Mouse (Mus musculus): Measurements from ENCODE around the gene Olfr455. TPM values are rescaled to one million over a fixed set of nuclear protein-coding genes. Genes with fewer than 3 reads are reported as not detected.

Olfr455 gene
- total RNA-seq, 2 experiments from 2014 or later: not detected

GRCm38 (mm10) chr6:42489731-42490130, 57.7 kb downstream of the Olfr455 start:
- no peak for DNase-seq (ENCODE audit: low spot score in 2 of 2)

GRCm38 (mm10) chr6:42487114-42487513, 60.3 kb downstream of the Olfr455 start, which contains the start of gene Olfr456:
Gene Olfr456, minus strand, starts transcription at chr6:42487214.
- DNase-seq (ENCODE audit: low spot score in 2 of 2): no peak

Other genes with a start within 250 kb of the Olfr455 start
- gene Fam131b, start 222.9 kb downstream of the Olfr455 start, total RNA-seq (2021): 10 to 100 TPM; 76.4 to 77.5 TPM
- gene Zyx, start 198.0 kb downstream of the Olfr455 start, total RNA-seq (2021): 10 to 100 TPM; 59.4 to 60.1 TPM
- under 1 TPM; 0.57 to 0.71 TPM for gene Epha1, start 174.3 kb downstream of the Olfr455 start, total RNA-seq (2021)
- gene Tas2r143, start 147.3 kb downstream of the Olfr455 start, total RNA-seq (2021): not detected
- gene Tas2r135, start 142.2 kb downstream of the Olfr455 start, total RNA-seq (2021): under 1 TPM in 1 of 2 experiments, not detected in 1; 0.36 TPM
- not detected for gene Tas2r126, start 113.1 kb downstream of the Olfr455 start, total RNA-seq (2021)
- not detected for gene Olfr458, start 82.4 kb downstream of the Olfr455 start, total RNA-seq (2021)
- gene Olfr457, start 71.3 kb downstream of the Olfr455 start, total RNA-seq (2021): not detected
- not detected for gene Olfr456, start 60.4 kb downstream of the Olfr455 start, total RNA-seq (2021)
- not detected for gene Tcaf3, start 50.1 kb upstream of the Olfr455 start, total RNA-seq (2021)
- gene Tcaf2, start 97.7 kb upstream of the Olfr455 start, total RNA-seq (2021): 1 to 10 TPM; 1.0 to 1.1 TPM
- gene Tcaf1, start 162.5 kb upstream of the Olfr455 start, total RNA-seq (2021): 100 to 1,000 TPM; 210 to 212 TPM
- gene Olfr453, start 191.8 kb upstream of the Olfr455 start, total RNA-seq (2021): not detected
- gene Olfr38, start 208.8 kb upstream of the Olfr455 start, total RNA-seq (2021): not detected
- not detected for gene Olfr452, start 237.5 kb upstream of the Olfr455 start, total RNA-seq (2021)